Mouse (Mus musculus): ENCODE results near the gene Ifitm10. TPM values are rescaled to one million over a fixed set of nuclear protein-coding genes. Genes with fewer than 3 reads are reported as not detected.
"Not testable (repeated sequence)": the region's sequence is repeated elsewhere in the genome, so short reads cannot be mapped to it uniquely, and the experiment has no call there.

Gene Ifitm10
- polyA plus RNA-seq, 1 experiment from 2014 or later = 0.97 TPM

DNA sequence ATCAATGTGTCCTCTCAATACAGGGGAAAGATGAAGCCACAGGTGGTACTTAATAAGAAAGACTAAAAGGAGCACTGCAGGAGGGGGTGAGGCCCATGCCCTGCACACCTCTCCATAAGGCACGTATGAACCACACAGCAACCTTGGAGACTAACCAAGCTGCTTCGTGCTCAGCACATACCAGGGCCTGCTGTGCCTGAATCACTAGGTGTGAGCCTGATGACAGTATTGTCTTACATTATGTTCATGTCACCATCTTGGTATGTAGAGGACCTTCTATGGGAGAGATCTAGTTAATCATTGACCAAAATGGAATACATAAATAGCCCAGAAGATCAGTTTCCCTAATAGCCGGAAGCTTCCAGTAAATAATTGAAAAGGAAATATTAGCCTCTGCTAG is 36.0 kb upstream of the Ifitm10 start:
- no peak overlapping the region for H3K4me2 ChIP-seq (ENCODE audit: low read depth, low read length)
- H3K9me3 ChIP-seq (replicated peaks; ENCODE audit: control insufficient read depth, low read length) = no peaks in the 10 kb centered on the region
- no peaks in the 10 kb centered on the region for H3K4me1 ChIP-seq (ENCODE audit: control insufficient read depth, insufficient read depth, low read length)
- H3K4me3 ChIP-seq (ENCODE audit: low read depth, low read length) = no peak overlapping the region
- DNase-seq (ENCODE audit: low spot score) = no peak
- no peak for ATAC-seq (replicated peaks; ENCODE audit: insufficient number of reproducible peaks, low FRiP score, low TSS enrichment, low read depth)
- no peak overlapping the region for H3K9ac ChIP-seq (replicated peaks; ENCODE audit: low read length)
- H3K27ac ChIP-seq (replicated peaks; ENCODE audit: low read depth, low read length) = no peak overlapping the region
- no peaks in the 10 kb centered on the region for H3K27me3 ChIP-seq (ENCODE audit: control insufficient read depth, insufficient read depth, low read length)
- 82% methylated on average over 3 of the region's 3 CpGs for WGBS
- no peaks in the 10 kb centered on the region for H3K36me3 ChIP-seq (replicated peaks; ENCODE audit: control insufficient read depth, insufficient read depth, low read depth, low read length)

DNA sequence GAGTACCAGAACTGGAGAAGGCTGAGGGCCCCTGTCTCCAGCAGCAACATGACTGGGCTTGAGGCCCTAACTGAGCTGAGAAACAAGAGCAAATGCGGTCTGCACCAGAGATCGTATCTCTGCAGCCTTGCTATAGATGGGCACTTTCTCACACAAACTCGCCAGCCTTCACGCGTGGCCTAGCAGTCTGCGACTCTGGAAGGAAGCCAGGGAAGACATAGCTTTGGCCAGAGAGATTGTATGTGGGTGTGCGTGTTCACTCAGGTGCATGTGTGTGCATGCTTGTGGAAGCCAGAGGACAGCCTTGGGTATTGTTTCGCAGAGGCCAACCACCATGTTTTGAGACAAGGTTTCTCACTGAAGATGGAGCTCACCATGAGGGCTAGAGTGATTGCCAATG is 35.1 kb upstream of the Ifitm10 start:
- H3K27me3 ChIP-seq (ENCODE audit: control insufficient read depth, insufficient read depth, low read length) = no peaks in the 10 kb centered on the region
- H3K9me3 ChIP-seq (replicated peaks; ENCODE audit: control insufficient read depth, low read length) = no peaks in the 10 kb centered on the region
- H3K9ac ChIP-seq (replicated peaks; ENCODE audit: low read length) = no peak overlapping the region
- H3K4me1 ChIP-seq (ENCODE audit: control insufficient read depth, insufficient read depth, low read length) = no peaks in the 10 kb centered on the region
- no peak overlapping the region for H3K4me3 ChIP-seq (ENCODE audit: low read depth, low read length)
- DNase-seq (ENCODE audit: low spot score) (no peak), ATAC-seq (replicated peaks; ENCODE audit: insufficient number of reproducible peaks, low FRiP score, low TSS enrichment, low read depth) (no peak)
- no peak overlapping the region for H3K4me2 ChIP-seq (ENCODE audit: low read depth, low read length)
- H3K27ac ChIP-seq (replicated peaks; ENCODE audit: low read depth, low read length) = no peak overlapping the region
- 93% methylated on average over 8 of the region's 8 CpGs for WGBS
- H3K36me3 ChIP-seq (replicated peaks; ENCODE audit: control insufficient read depth, insufficient read depth, low read depth, low read length) = no peaks in the 10 kb centered on the region

DNA sequence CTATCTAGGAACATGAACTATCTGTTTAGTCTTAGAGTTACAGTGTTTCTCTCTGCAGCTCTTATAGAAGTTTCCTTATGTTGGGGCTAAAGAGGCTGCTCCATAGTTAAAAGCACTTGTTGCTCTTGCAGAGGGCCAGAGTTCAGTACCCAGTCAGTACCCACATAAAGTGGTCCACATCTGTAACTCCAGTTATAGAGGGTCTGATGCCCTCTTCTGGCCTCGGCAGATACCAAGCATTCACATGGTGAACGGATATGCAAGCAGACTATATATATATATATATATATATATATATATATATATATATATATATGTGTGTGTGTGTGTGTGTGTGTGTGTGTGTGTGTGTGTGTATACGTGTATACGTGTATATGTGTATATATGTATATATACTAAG is 34.4 kb upstream of the Ifitm10 start:
- H3K4me3 ChIP-seq (ENCODE audit: low read depth, low read length) = no peak overlapping the region
- H3K9ac ChIP-seq (replicated peaks; ENCODE audit: low read length) = no peak overlapping the region
- ATAC-seq (replicated peaks; ENCODE audit: insufficient number of reproducible peaks, low FRiP score, low TSS enrichment, low read depth) = no peak
- WGBS = 77% methylated on average over 4 of the region's 4 CpGs
- no peak for DNase-seq (ENCODE audit: low spot score)
- H3K4me1 ChIP-seq (ENCODE audit: control insufficient read depth, insufficient read depth, low read length) = no peaks in the 10 kb centered on the region
- no peaks in the 10 kb centered on the region for H3K9me3 ChIP-seq (replicated peaks; ENCODE audit: control insufficient read depth, low read length)
- no peaks in the 10 kb centered on the region for H3K36me3 ChIP-seq (replicated peaks; ENCODE audit: control insufficient read depth, insufficient read depth, low read depth, low read length)
- H3K27ac ChIP-seq (replicated peaks; ENCODE audit: low read depth, low read length) = no peak overlapping the region
- no peak overlapping the region for H3K4me2 ChIP-seq (ENCODE audit: low read depth, low read length)
- no peaks in the 10 kb centered on the region for H3K27me3 ChIP-seq (ENCODE audit: control insufficient read depth, insufficient read depth, low read length)

DNA sequence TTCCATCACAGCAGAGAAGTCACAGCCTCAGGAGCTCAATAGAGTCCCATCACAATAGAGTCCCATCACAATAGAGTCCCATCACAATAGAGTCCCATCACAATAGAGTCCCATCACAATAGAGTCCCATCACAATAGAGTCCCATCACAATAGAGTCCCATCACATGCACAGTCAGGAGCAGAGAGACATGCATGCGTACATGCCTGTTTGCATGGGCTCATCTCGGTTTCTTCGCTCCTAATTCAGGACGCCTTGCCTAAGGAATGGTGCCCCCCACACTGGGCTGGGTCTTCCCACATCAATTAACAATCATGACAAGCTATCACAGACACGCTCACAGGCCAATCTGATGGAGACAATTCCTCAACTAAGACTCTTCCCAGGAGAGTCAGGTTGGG is 31.6 kb upstream of the Ifitm10 start:
- H3K27me3 ChIP-seq (ENCODE audit: control insufficient read depth, insufficient read depth, low read length); H3K9ac ChIP-seq (replicated peaks; ENCODE audit: low read length); H3K9me3 ChIP-seq (replicated peaks; ENCODE audit: control insufficient read depth, low read length); H3K4me2 ChIP-seq (ENCODE audit: low read depth, low read length); H3K36me3 ChIP-seq (replicated peaks; ENCODE audit: control insufficient read depth, insufficient read depth, low read depth, low read length); ATAC-seq (replicated peaks; ENCODE audit: insufficient number of reproducible peaks, low FRiP score, low TSS enrichment, low read depth); H3K4me1 ChIP-seq (ENCODE audit: control insufficient read depth, insufficient read depth, low read length); H3K4me3 ChIP-seq (ENCODE audit: low read depth, low read length); DNase-seq (ENCODE audit: low spot score); H3K27ac ChIP-seq (replicated peaks; ENCODE audit: low read depth, low read length): not testable (repeated sequence)
- 89% methylated on average over 5 of the region's 5 CpGs for WGBS

DNA sequence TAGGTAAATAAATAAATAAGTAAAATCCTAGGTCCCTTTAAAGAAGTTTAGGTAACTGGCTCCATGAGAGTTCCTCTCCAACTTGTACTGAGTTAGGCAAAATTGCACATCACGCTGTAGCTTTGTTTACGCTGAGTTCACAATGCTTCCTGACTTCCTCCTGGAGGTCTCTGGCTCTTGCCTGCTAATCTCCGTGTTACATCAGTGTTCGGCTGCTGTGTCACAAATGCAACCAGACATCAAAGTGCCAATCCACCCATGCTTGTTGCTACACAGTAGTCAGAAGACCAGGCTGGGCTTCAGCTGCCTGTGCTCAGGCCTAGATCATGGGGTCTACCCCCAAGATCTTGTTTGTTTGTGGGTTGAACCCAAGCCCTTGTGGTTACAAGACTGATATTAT is 30.0 kb upstream of the Ifitm10 start:
- Histone ChIP-seq H3K4me3 (ENCODE audit: low read depth, low read length) (no peak overlapping the region), H3K9ac (replicated peaks; ENCODE audit: low read length) (no peak overlapping the region), H3K9me3 (replicated peaks; ENCODE audit: control insufficient read depth, low read length) (no peaks in the 10 kb centered on the region), H3K27ac (replicated peaks; ENCODE audit: low read depth, low read length) (no peak overlapping the region), H3K4me1 (ENCODE audit: control insufficient read depth, insufficient read depth, low read length) (no peaks in the 10 kb centered on the region), H3K4me2 (ENCODE audit: low read depth, low read length) (no peak overlapping the region), H3K36me3 (replicated peaks; ENCODE audit: control insufficient read depth, insufficient read depth, low read depth, low read length) (no peaks in the 10 kb centered on the region), H3K27me3 (ENCODE audit: control insufficient read depth, insufficient read depth, low read length) (no peaks in the 10 kb centered on the region)
- ATAC-seq (replicated peaks; ENCODE audit: insufficient number of reproducible peaks, low FRiP score, low TSS enrichment, low read depth) (no peak), DNase-seq (ENCODE audit: low spot score) (no peak)
- 77% methylated on average over 4 of the region's 4 CpGs for WGBS

DNA sequence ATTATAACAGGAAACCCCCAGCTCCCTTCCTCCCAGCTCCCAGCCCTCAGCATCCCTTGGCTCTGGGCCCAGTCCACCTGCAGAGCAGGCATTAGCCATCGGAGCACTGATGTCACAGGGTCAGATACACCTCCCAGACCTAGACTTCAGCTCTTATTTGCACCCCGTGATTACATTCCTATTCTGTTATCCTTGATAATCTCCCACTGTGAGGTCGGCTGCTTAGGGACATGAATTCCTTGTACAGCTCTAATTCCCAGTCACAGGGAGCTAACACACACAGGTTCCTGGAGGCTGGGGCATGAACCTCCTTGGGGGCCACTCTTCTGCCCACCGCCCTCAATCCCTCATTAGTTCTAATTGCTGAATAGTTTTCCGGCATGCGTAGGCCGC is 27.2 kb upstream of the Ifitm10 start:
- H3K36me3 ChIP-seq (replicated peaks; ENCODE audit: control insufficient read depth, insufficient read depth, low read depth, low read length) = no peaks in the 10 kb centered on the region
- WGBS = 29% methylated on average over 7 of the region's 7 CpGs
- no peak overlapping the region for H3K4me2 ChIP-seq (ENCODE audit: low read depth, low read length)
- ATAC-seq (replicated peaks; ENCODE audit: insufficient number of reproducible peaks, low FRiP score, low TSS enrichment, low read depth) (peak; percentile 64; the same call in 1 of the 2 replicates), DNase-seq (ENCODE audit: low spot score) (peak; percentile 8)
- no peaks in the 10 kb centered on the region for H3K4me1 ChIP-seq (ENCODE audit: control insufficient read depth, insufficient read depth, low read length)
- no peak overlapping the region for H3K4me3 ChIP-seq (ENCODE audit: low read depth, low read length)
- H3K27me3 ChIP-seq (ENCODE audit: control insufficient read depth, insufficient read depth, low read length) = no peaks in the 10 kb centered on the region
- no peaks in the 10 kb centered on the region for H3K9me3 ChIP-seq (replicated peaks; ENCODE audit: control insufficient read depth, low read length)
- no peak overlapping the region for H3K27ac ChIP-seq (replicated peaks; ENCODE audit: low read depth, low read length)
- H3K9ac ChIP-seq (replicated peaks; ENCODE audit: low read length) = no peak overlapping the region

DNA sequence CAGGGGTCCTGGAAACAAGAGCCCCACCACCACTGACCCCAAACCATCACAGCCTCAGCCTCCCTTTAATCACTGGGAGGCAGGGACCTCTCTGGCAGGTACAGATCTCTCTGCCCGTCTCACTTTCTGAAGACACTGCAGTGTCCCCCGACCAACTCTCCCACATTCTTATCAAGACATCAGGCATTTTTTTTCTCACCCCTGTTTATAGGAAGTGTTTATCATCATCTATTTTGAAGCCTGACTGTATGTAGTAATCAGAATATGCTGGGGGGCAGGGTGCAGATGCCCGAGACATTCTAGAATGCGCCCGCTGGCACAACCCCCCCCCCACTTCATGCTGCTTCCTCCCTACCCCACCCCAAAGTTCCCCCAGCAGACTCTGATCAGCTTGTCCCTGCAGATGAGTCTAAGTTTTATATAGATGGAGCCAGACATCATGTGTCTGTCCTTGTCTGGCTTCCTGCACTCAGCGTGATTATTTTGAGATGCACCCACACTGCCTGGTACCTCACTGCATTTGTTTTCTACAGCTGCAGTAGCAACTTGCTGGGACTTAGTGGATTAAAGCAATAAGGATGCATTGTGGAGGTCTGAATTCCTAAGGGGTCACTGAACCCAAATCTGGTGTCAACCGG is 26.7 kb upstream of the Ifitm10 start:
- Histone ChIP-seq H3K36me3 (replicated peaks; ENCODE audit: control insufficient read depth, insufficient read depth, low read depth, low read length) (no peaks in the 10 kb centered on the region), H3K9ac (replicated peaks; ENCODE audit: low read length) (no peak overlapping the region), H3K27ac (replicated peaks; ENCODE audit: low read depth, low read length) (no peak overlapping the region), H3K27me3 (ENCODE audit: control insufficient read depth, insufficient read depth, low read length) (no peaks in the 10 kb centered on the region), H3K4me2 (ENCODE audit: low read depth, low read length) (no peak overlapping the region), H3K9me3 (replicated peaks; ENCODE audit: control insufficient read depth, low read length) (no peaks in the 10 kb centered on the region), H3K4me1 (ENCODE audit: control insufficient read depth, insufficient read depth, low read length) (no peaks in the 10 kb centered on the region), H3K4me3 (ENCODE audit: low read depth, low read length) (no peak overlapping the region)
- ATAC-seq (replicated peaks; ENCODE audit: insufficient number of reproducible peaks, low FRiP score, low TSS enrichment, low read depth) (no peak), DNase-seq (ENCODE audit: low spot score) (no peak)
- WGBS = 58% methylated on average over 7 of the region's 7 CpGs

DNA sequence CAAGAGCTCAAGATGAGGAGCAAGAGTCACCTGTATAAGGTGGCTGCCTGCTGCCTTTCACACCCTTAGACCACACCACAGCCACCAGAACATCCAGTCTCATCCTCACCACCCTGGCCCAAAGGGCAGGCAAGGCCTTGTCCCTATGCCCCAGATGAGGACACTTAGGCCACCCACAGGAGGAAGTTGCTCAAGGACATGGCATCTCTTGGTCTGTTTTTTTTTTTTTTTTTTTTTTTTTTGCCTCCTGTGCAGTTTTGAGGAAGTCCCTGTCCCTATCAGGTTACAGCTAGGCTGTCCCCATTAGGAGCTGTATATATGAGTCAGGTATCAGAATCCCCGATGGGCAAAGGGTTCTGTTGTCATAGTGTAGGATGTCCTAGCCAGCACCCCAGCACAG is 25.7 kb upstream of the Ifitm10 start:
- H3K4me2 ChIP-seq (ENCODE audit: low read depth, low read length) = no peak overlapping the region
- no peaks in the 10 kb centered on the region for H3K9me3 ChIP-seq (replicated peaks; ENCODE audit: control insufficient read depth, low read length)
- H3K4me3 ChIP-seq (ENCODE audit: low read depth, low read length) = no peak overlapping the region
- H3K36me3 ChIP-seq (replicated peaks; ENCODE audit: control insufficient read depth, insufficient read depth, low read depth, low read length) = no peaks in the 10 kb centered on the region
- H3K9ac ChIP-seq (replicated peaks; ENCODE audit: low read length) = no peak overlapping the region
- no peak for DNase-seq (ENCODE audit: low spot score)
- H3K27ac ChIP-seq (replicated peaks; ENCODE audit: low read depth, low read length) = no peak overlapping the region
- H3K4me1 ChIP-seq (ENCODE audit: control insufficient read depth, insufficient read depth, low read length) = no peaks in the 10 kb centered on the region
- 53% methylated on average over 1 of the region's 1 CpGs for WGBS
- no peak for ATAC-seq (replicated peaks; ENCODE audit: insufficient number of reproducible peaks, low FRiP score, low TSS enrichment, low read depth)
- H3K27me3 ChIP-seq (ENCODE audit: control insufficient read depth, insufficient read depth, low read length) = no peaks in the 10 kb centered on the region

Data from embryonic facial prominence, embryonic 11.5 days (tissue).